ENCODE assay signal across 21 mouse cellular contexts in the genomic region with DNA sequence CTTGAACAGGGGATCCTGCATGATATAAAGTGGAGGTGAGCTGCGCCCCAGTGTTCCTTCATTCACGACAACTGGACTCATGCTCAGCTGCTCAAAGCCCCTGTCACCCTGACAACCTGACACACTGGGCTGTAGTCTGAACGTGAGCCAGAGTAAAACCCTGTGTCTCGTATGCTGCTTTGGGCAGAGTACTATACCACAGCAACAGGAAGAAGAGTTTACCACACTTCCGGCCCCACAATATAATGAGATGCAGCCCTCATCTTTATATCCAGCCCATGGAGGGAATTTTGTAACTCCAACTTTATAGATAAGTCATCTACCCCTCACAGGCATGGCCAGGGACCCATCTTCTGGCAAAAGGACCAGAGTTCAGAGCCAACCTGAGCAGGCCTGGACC. TPM values are rescaled to one million over a fixed set of nuclear protein-coding genes. Genes with fewer than 3 reads are reported as not detected.
DNase-seq lines count a peak whose midpoint lies in the region; ATAC-seq lines count a peak whose summit lies in the region.
"Had no signal": no experiment of that assay in that cellular context is flagged by ENCODE, and none has a peak within 500 bp of the region (broad histone marks: within the 10 kb centered on the region; RNA-seq: fewer than 3 reads in every experiment).

No protein-coding gene starts in this region.

- peak overlapping the region; percentile 100; the same call in 1 of the 2 replicates for H3K27ac ChIP-seq in liver, embryonic 13.5 days
- no peak overlapping the region for H3K27ac ChIP-seq in liver, embryonic 11.5 days (ENCODE audit: low read depth, low read length)
- H3K27ac ChIP-seq in embryonic facial prominence, embryonic 10.5 days (replicated peaks), result peak overlapping the region; percentile 21; the same call in 1 of the 2 replicates
- H3K27ac ChIP-seq in intestine, embryonic 16.5 days (ENCODE audit: low read length), result no peak overlapping the region
- H3K27ac ChIP-seq: embryonic facial prominence, embryonic 15.5 days; forebrain, embryonic 13.5 days; heart, embryonic 13.5 days; liver, embryonic 14.5 days; neural tube, embryonic 15.5 days had no signal

- ATAC-seq in liver, embryonic 13.5 days (ENCODE audit: low read depth), result no peak
- ATAC-seq in liver, embryonic 11.5 days (replicated peaks; ENCODE audit: low FRiP score), result no peak
- no peak for ATAC-seq in intestine, embryonic 16.5 days
- ATAC-seq: forebrain, embryonic 13.5 days had no signal

- no peaks in the 10 kb centered on the region for H3K27me3 ChIP-seq in liver, embryonic 13.5 days
- H3K27me3 ChIP-seq in liver, embryonic 11.5 days (replicated peaks; ENCODE audit: control insufficient read depth, insufficient read depth, low read length), result 0 out of 2 replicates have a peak, but pooled peaks cover 2% of the 10 kb centered on the region
- peaks cover 24% of the 10 kb centered on the region for H3K27me3 ChIP-seq in embryonic facial prominence, embryonic 10.5 days (replicated peaks; ENCODE audit: low read depth, poor library complexity, severe bottlenecking)
- H3K27me3 ChIP-seq in intestine, embryonic 16.5 days (replicated peaks; ENCODE audit: control insufficient read depth, insufficient read depth, low read length), result no peaks in the 10 kb centered on the region
- H3K27me3 ChIP-seq: embryonic facial prominence, embryonic 15.5 days; heart, embryonic 13.5 days had no signal

- 84% methylated on average over 5 of the region's 5 CpGs for WGBS in liver, embryonic 13.5 days (ENCODE audit: insufficient replicate concordance)
- 85% methylated on average over 5 of the region's 5 CpGs for WGBS in liver, embryonic 11.5 days
- WGBS in embryonic facial prominence, embryonic 10.5 days, result 93% methylated on average over 5 of the region's 5 CpGs
- WGBS in intestine, embryonic 16.5 days, result 81% methylated on average over 5 of the region's 5 CpGs

- peaks cover 67% of the 10 kb centered on the region for H3K36me3 ChIP-seq in liver, embryonic 13.5 days
- peaks cover 39% of the 10 kb centered on the region for H3K36me3 ChIP-seq in liver, embryonic 11.5 days (ENCODE audit: control insufficient read depth, insufficient read depth, low read length)
- H3K36me3 ChIP-seq in embryonic facial prominence, embryonic 10.5 days (replicated peaks), result peaks cover 51% of the 10 kb centered on the region
- H3K36me3 ChIP-seq in intestine, embryonic 16.5 days (ENCODE audit: control insufficient read depth, insufficient read depth, low read length), result peaks cover 3% of the 10 kb centered on the region; the same call in 1 of the 2 replicates
- H3K36me3 ChIP-seq: neural tube, embryonic 15.5 days had no signal

- 0 out of 2 replicates have a peak overlapping the region, but pooled peaks have one; percentile 96 for H3K4me3 ChIP-seq in liver, embryonic 13.5 days (replicated peaks)
- no peak overlapping the region for H3K4me3 ChIP-seq in liver, embryonic 11.5 days (ENCODE audit: low read depth, low read length)
- H3K4me3 ChIP-seq in embryonic facial prominence, embryonic 10.5 days, result no peak overlapping the region
- H3K4me3 ChIP-seq in intestine, embryonic 16.5 days (ENCODE audit: low read length), result no peak overlapping the region
- H3K4me3 ChIP-seq: embryonic facial prominence, embryonic 15.5 days; forebrain, embryonic 13.5 days; heart, embryonic 13.5 days; neural tube, embryonic 15.5 days had no signal

- H3K4me1 ChIP-seq in liver, embryonic 13.5 days (replicated peaks), result peaks cover 60% of the 10 kb centered on the region
- H3K4me1 ChIP-seq in liver, embryonic 11.5 days (replicated peaks; ENCODE audit: control insufficient read depth, insufficient read depth, low read length), result peaks cover 27% of the 10 kb centered on the region
- H3K4me1 ChIP-seq in embryonic facial prominence, embryonic 10.5 days, result peaks cover 53% of the 10 kb centered on the region
- peaks cover 31% of the 10 kb centered on the region for H3K4me1 ChIP-seq in intestine, embryonic 16.5 days (ENCODE audit: control insufficient read depth, insufficient read depth, low read length)

- DNase-seq in liver, embryonic 13.5 days, result no peak
- no peak for DNase-seq in liver, embryonic 11.5 days (ENCODE audit: low spot score)
- peak; percentile 77 for DNase-seq in CD4-positive, CD25-positive, alpha-beta regulatory T cell, adult 2 months (ENCODE audit: low read depth, low spot score)
- DNase-seq in embryonic facial prominence, embryonic 10.5 days (ENCODE audit: low spot score), result no peak
- peak; percentile 48 to 64 for DNase-seq in natural killer cell, adult 2 months (ENCODE audit: low spot score in 2 of 2)
- no peak for DNase-seq in layer of hippocampus, postnatal 14 days (ENCODE audit: low spot score in 2 of 2)
- no peak for DNase-seq in testis, postnatal 10 days (ENCODE audit: low spot score)
- DNase-seq: adrenal gland, postnatal 14 days; cerebellum, adult 2 months; heart, postnatal 4 days; left cerebral cortex, postnatal 4 days; lung, postnatal 36 days had no signal

- H3K9ac ChIP-seq in liver, embryonic 13.5 days, result peak overlapping the region; percentile 97
- no peak overlapping the region for H3K9ac ChIP-seq in liver, embryonic 11.5 days (ENCODE audit: low read depth, low read length)
- no peak overlapping the region for H3K9ac ChIP-seq in intestine, embryonic 16.5 days (ENCODE audit: low read depth, low read length)
- H3K9ac ChIP-seq: embryonic facial prominence, embryonic 15.5 days; forebrain, embryonic 13.5 days; heart, embryonic 13.5 days; neural tube, embryonic 15.5 days had no signal

- H3K9me3 ChIP-seq in liver, embryonic 13.5 days (replicated peaks), result no peaks in the 10 kb centered on the region
- no peaks in the 10 kb centered on the region for H3K9me3 ChIP-seq in liver, embryonic 11.5 days (ENCODE audit: control insufficient read depth, low read length)
- no peaks in the 10 kb centered on the region for H3K9me3 ChIP-seq in embryonic facial prominence, embryonic 10.5 days
- H3K9me3 ChIP-seq in intestine, embryonic 16.5 days (ENCODE audit: control insufficient read depth, low read length), result no peaks in the 10 kb centered on the region
- H3K9me3 ChIP-seq: embryonic facial prominence, embryonic 15.5 days; forebrain, embryonic 13.5 days; heart, embryonic 13.5 days; neural tube, embryonic 15.5 days had no signal

- H3K4me2 ChIP-seq in liver, embryonic 13.5 days, result peak overlapping the region; percentile 98
- H3K4me2 ChIP-seq in liver, embryonic 11.5 days, result no peak overlapping the region; the same call in 1 of the 2 replicates
- H3K4me2 ChIP-seq in intestine, embryonic 16.5 days (ENCODE audit: low read depth, low read length), result no peak overlapping the region
- H3K4me2 ChIP-seq: embryonic facial prominence, embryonic 15.5 days; forebrain, embryonic 13.5 days; heart, embryonic 13.5 days; midbrain, embryonic 11.5 days; neural tube, embryonic 15.5 days had no signal

RNA-seq across cellular contexts. Expression of gene Tmc8, which starts 4.8 kb away (rescaled TPM):
- polyA plus RNA-seq in liver, embryonic 13.5 days (2015; fragmentation: Nextera tagmentation; extraction: Ambion mirVana), result 16.0 and 16.2 TPM in 2 replicates
- polyA plus RNA-seq in liver, embryonic 11.5 days (2014; fragmentation: Nextera tagmentation; extraction: Ambion mirVana), result 18.6 and 18.8 TPM in 2 replicates
- polyA plus RNA-seq in embryonic facial prominence, embryonic 10.5 days (2016; fragmentation: Nextera tagmentation; extraction: Ambion mirVana), result 1.2 and 1.4 TPM in 2 replicates
- 14.5 and 17.4 TPM in 2 replicates for polyA plus RNA-seq in intestine, embryonic 16.5 days (2015; fragmentation: Nextera tagmentation; extraction: Ambion mirVana)
- 1 to 10 TPM in 1 of 2 experiments, under 1 TPM in 1; 0.88 to 1.6 TPM for total RNA-seq in layer of hippocampus, postnatal 14 days (2021)

RNA-seq across cellular contexts. Expression of gene Tmc6, which starts 4.9 kb away (rescaled TPM):
- 53.0 and 53.7 TPM in 2 replicates for polyA plus RNA-seq in liver, embryonic 13.5 days (2015; fragmentation: Nextera tagmentation; extraction: Ambion mirVana)
- 61.2 and 62.1 TPM in 2 replicates for polyA plus RNA-seq in liver, embryonic 11.5 days (2014; fragmentation: Nextera tagmentation; extraction: Ambion mirVana)
- 16.6 and 19.8 TPM in 2 replicates for polyA plus RNA-seq in embryonic facial prominence, embryonic 10.5 days (2016; fragmentation: Nextera tagmentation; extraction: Ambion mirVana)
- 37.5 and 39.8 TPM in 2 replicates for polyA plus RNA-seq in intestine, embryonic 16.5 days (2015; fragmentation: Nextera tagmentation; extraction: Ambion mirVana)
- 1 to 10 TPM; 4.9 to 6.3 TPM for total RNA-seq in layer of hippocampus, postnatal 14 days (2021)

RNA-seq across cellular contexts. Expression of gene 6030468B19Rik, which starts 20.3 kb away (rescaled TPM):
- 78.8 and 85.7 TPM in 2 replicates for polyA plus RNA-seq in liver, embryonic 13.5 days (2015; fragmentation: Nextera tagmentation; extraction: Ambion mirVana)
- polyA plus RNA-seq in liver, embryonic 11.5 days (2014; fragmentation: Nextera tagmentation; extraction: Ambion mirVana), result 49.3 and 54.3 TPM in 2 replicates
- polyA plus RNA-seq in embryonic facial prominence, embryonic 10.5 days (2016; fragmentation: Nextera tagmentation; extraction: Ambion mirVana), result 0.69 and 1.4 TPM in 2 replicates
- polyA plus RNA-seq in intestine, embryonic 16.5 days (2015; fragmentation: Nextera tagmentation; extraction: Ambion mirVana), result 0.81 and 1.6 TPM in 2 replicates
- total RNA-seq in layer of hippocampus, postnatal 14 days (2021), result under 1 TPM in 1 of 2 experiments, not detected in 1; 0.51 TPM
- total RNA-seq: heart, postnatal 4 days; left cerebral cortex, postnatal 4 days had no signal
- polyA plus RNA-seq: cerebellum, adult 2 months; forebrain, embryonic 13.5 days; gonadal fat pad, adult 2 months; kidney, embryonic 14.5 days; neural tube, embryonic 15.5 days had no signal

RNA-seq across cellular contexts. Expression of gene Gm20708, which starts 32.4 kb away (rescaled TPM):
- polyA plus RNA-seq in liver, embryonic 13.5 days (2015; fragmentation: Nextera tagmentation; extraction: Ambion mirVana), result 0.30 TPM in 1 of 2 replicates, not detected in the other
- 0.21 and 0.80 TPM in 2 replicates for polyA plus RNA-seq in liver, embryonic 11.5 days (2014; fragmentation: Nextera tagmentation; extraction: Ambion mirVana)
- polyA plus RNA-seq in embryonic facial prominence, embryonic 10.5 days (2016; fragmentation: Nextera tagmentation; extraction: Ambion mirVana), result 0.28 and 0.41 TPM in 2 replicates
- 0.20 and 0.29 TPM in 2 replicates for polyA plus RNA-seq in intestine, embryonic 16.5 days (2015; fragmentation: Nextera tagmentation; extraction: Ambion mirVana)
- total RNA-seq in layer of hippocampus, postnatal 14 days (2021), result 1 to 10 TPM; 2.8 to 3.2 TPM

RNA-seq across cellular contexts. Expression of gene Syngr2, which starts 32.4 kb away (rescaled TPM):
- polyA plus RNA-seq in liver, embryonic 13.5 days (2015; fragmentation: Nextera tagmentation; extraction: Ambion mirVana), result 50.5 and 55.3 TPM in 2 replicates
- polyA plus RNA-seq in liver, embryonic 11.5 days (2014; fragmentation: Nextera tagmentation; extraction: Ambion mirVana), result 92.1 and 99.4 TPM in 2 replicates
- 27.7 and 29.9 TPM in 2 replicates for polyA plus RNA-seq in embryonic facial prominence, embryonic 10.5 days (2016; fragmentation: Nextera tagmentation; extraction: Ambion mirVana)
- 170 and 173 TPM in 2 replicates for polyA plus RNA-seq in intestine, embryonic 16.5 days (2015; fragmentation: Nextera tagmentation; extraction: Ambion mirVana)
- 10 to 100 TPM; 15.2 to 15.4 TPM for total RNA-seq in layer of hippocampus, postnatal 14 days (2021)

Comparison
In these comparisons a context has a peak if more than half of its experiments do, and no peak if none do; other contexts are left out.
1. H3K27ac ChIP-seq: peak in liver, embryonic 13.5 days (single experiment) and embryonic facial prominence, embryonic 10.5 days (single experiment); none in liver, embryonic 11.5 days (single experiment) and intestine, embryonic 16.5 days (single experiment).
2. DNase-seq: peak in CD4-positive, CD25-positive, alpha-beta regulatory T cell, adult 2 months (single experiment) and natural killer cell, adult 2 months (2 of 2); none in liver, embryonic 13.5 days (single experiment), liver, embryonic 11.5 days (single experiment), embryonic facial prominence, embryonic 10.5 days (single experiment), layer of hippocampus, postnatal 14 days (0 of 2) and testis, postnatal 10 days (single experiment).
3. RNA of gene 6030468B19Rik, which starts 20.3 kb away (polyA plus RNA-seq): 78.8 to 85.7 TPM in liver, embryonic 13.5 days and 49.3 to 54.3 TPM in liver, embryonic 11.5 days; 0.81 to 1.6 TPM in intestine, embryonic 16.5 days and 0.69 to 1.4 TPM in embryonic facial prominence, embryonic 10.5 days; every median in the first group is over 10 times any median in the second.